Mouse (Mus musculus) midbrain, postnatal 0 days (tissue): ENCODE measurements at regions not wholly inside any gene's neighbourhood (a gene's known extent, or its start where the extent isn't known, plus 50 kb on each side); places are given as distances from the start of the nearest gene placed in this dataset.

Source experiments
- ATAC-seq: fragments of 200-750 bp; cut with Nextera tagmentation; 2 replicates; pipeline ENCODE4 v1.8.0; 2017; ENCODE audit warnings: moderate number of reproducible peaks, mild to moderate bottlenecking, moderate TSS enrichment, moderate library complexity; ENCODE audit not compliant: low FRiP score
- DNase-seq: peaks from one replicate; pipeline ENCODE4 v3.0.0-alpha.2; 2015; ENCODE audit warnings: low spot score
- H3K27ac ChIP-seq: fragments of 300-500 bp; sonication (generic); 2 replicates; pipeline ENCODE4 v1.5.1; 2014; ENCODE audit warnings: low read depth, mild to moderate bottlenecking, low read length, mixed read lengths
- H3K27me3 ChIP-seq: fragments of 300-500 bp; sonication (generic); 2 replicates; pipeline ENCODE4 v1.6.1; 2014; ENCODE audit warnings: low read length, control low read depth, mixed read lengths; ENCODE audit not compliant: insufficient read depth
- H3K36me3 ChIP-seq: fragments of 300-500 bp; sonication (generic); 2 replicates; pipeline ENCODE4 v1.6.1; 2014; ENCODE audit warnings: low read length, control low read depth, mixed read lengths; ENCODE audit not compliant: insufficient read depth
- H3K4me1 ChIP-seq: fragments of 300-500 bp; sonication (generic); 2 replicates; pipeline ENCODE4 v1.6.1; 2014; ENCODE audit warnings: mild to moderate bottlenecking, control low read depth, antibody characterized with exemption, low read length, mixed read lengths; ENCODE audit not compliant: insufficient read depth
- H3K4me2 ChIP-seq: fragments of 300-500 bp; sonication (generic); 2 replicates; pipeline ENCODE4 v1.6.1; 2014; ENCODE audit warnings: low read depth, mild to moderate bottlenecking, low read length, mixed read lengths; ENCODE audit not compliant: poor library complexity, severe bottlenecking
- H3K4me3 ChIP-seq: fragments of 300-500 bp; sonication (generic); 2 replicates; pipeline ENCODE4 v1.5.1; 2014; ENCODE audit warnings: low read depth, mild to moderate bottlenecking, low read length, moderate library complexity
- H3K9ac ChIP-seq: fragments of 300-500 bp; sonication (generic); replicated peaks from 2 replicates; pipeline ENCODE4 v1.6.1; 2014; ENCODE audit warnings: mild to moderate bottlenecking, low read length, moderate library complexity, mixed read lengths; ENCODE audit not compliant: poor library complexity, severe bottlenecking
- H3K9me3 ChIP-seq: fragments of 300-500 bp; sonication (generic); 2 replicates; pipeline ENCODE4 v1.6.1; 2016; ENCODE audit warnings: low read length, control low read depth
- CTCF ChIP-seq: IDR thresholded peaks from 2 replicates; pipeline ENCODE4 v1.5.1; 2016; ENCODE audit warnings: antibody characterized with exemption, mild to moderate bottlenecking
- WGBS: fragments of 180-500 bp; shearing (Covaris S2); extraction: QIAGEN DNeasy Blood & Tissue Kit; methylation state at CpG from one replicate; pipeline ENCODE4 v1.1.7; 2014; 5-methylcytosine and 5-hydroxymethylcytosine counted together

DNA sequence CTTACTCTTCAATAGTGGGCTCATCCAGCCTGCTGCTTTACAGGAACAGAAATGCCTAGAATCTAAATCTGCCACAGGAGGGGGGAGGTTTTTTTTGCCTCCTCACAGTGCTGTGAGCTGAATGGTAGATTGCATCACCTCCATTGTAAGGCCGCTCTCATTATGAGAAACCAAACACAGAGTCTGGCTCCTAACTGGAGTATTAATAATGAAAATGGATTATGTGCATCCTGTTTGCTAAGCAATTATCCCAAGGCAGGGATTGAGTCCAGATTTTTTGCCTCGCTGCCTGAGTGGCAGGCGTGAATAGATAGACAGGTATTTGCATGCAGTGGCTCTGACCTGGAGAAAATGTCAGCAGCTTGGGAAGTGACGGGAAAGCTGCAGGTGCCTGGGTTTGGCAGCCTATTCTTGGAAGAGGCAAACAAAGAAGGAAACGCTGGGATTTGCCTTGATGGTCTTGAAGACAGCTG is 137.6 kb upstream of the Smarca2 start:
- no peaks in the 10 kb centered on the region for H3K36me3 ChIP-seq
- H3K27me3 ChIP-seq, result no peaks in the 10 kb centered on the region
- H3K9me3 ChIP-seq, result no peaks in the 10 kb centered on the region
- no peak for TF ChIP-seq CTCF
- no peak overlapping the region for H3K4me2 ChIP-seq
- H3K27ac ChIP-seq, result no peak overlapping the region
- H3K4me3 ChIP-seq, result no peak overlapping the region
- H3K4me1 ChIP-seq, result no peaks in the 10 kb centered on the region
- DNase-seq (peak; percentile 58), ATAC-seq (peak; percentile 56; the same call in 1 of the 2 replicates)
- no peak overlapping the region for H3K9ac ChIP-seq
- 22% methylated on average over 5 of the region's 5 CpGs for WGBS

DNA sequence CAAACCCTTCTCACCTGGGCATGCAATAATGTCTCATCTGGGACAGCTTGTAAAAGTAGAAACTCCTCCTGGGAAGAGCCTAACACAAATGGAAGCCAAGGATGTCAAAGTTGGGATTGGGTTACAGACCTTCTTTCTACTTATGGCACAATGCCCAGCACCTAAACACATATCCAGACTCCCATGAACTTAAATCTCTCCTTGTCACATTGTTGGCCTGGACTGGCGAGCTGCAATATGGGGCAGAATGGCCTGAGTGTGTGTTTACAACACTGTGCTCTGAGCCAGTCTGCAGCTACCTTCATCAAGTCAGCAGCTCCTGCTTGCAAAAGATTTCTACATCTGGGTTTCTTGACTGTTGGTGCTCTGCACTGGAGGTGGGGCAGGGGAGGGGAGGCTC is 132.2 kb upstream of the Smarca2 start:
- H3K27me3 ChIP-seq, result no peaks in the 10 kb centered on the region
- TF ChIP-seq CTCF, result no peak
- H3K27ac ChIP-seq, result no peak overlapping the region
- H3K4me1 ChIP-seq, result no peaks in the 10 kb centered on the region
- no peak overlapping the region for H3K4me2 ChIP-seq
- ATAC-seq (no peak), DNase-seq (no peak)
- 77% methylated on average over 1 of the region's 1 CpGs for WGBS
- no peak overlapping the region for H3K9ac ChIP-seq
- H3K4me3 ChIP-seq, result no peak overlapping the region
- no peaks in the 10 kb centered on the region for H3K9me3 ChIP-seq
- H3K36me3 ChIP-seq, result no peaks in the 10 kb centered on the region

DNA sequence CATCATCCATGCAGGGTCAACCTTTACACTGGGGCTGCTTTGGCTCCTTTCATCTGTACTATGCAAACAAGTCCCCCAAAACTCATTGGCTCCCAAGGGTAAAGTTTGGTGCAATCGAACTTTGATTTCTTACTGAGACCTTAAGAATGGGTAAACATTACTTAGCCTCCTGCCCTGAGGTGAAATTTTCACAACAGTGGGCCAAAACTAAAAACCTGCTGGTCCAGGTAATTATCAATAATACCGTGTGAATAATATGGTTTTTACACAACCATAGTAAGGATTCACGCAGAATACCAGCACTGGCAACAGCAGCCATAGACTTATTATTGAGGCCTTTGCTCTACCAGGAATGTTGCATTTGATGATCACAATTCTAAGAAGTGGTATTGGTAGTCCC is 131.6 kb upstream of the Smarca2 start:
- ATAC-seq (no peak), DNase-seq (no peak)
- Histone ChIP-seq H3K4me1 (no peaks in the 10 kb centered on the region), H3K27me3 (no peaks in the 10 kb centered on the region), H3K9me3 (no peaks in the 10 kb centered on the region), H3K9ac (no peak overlapping the region), H3K36me3 (no peaks in the 10 kb centered on the region), H3K4me3 (no peak overlapping the region), H3K4me2 (no peak overlapping the region), H3K27ac (no peak overlapping the region)
- WGBS, result 91% methylated on average over 3 of the region's 3 CpGs
- TF ChIP-seq CTCF, result no peak

DNA sequence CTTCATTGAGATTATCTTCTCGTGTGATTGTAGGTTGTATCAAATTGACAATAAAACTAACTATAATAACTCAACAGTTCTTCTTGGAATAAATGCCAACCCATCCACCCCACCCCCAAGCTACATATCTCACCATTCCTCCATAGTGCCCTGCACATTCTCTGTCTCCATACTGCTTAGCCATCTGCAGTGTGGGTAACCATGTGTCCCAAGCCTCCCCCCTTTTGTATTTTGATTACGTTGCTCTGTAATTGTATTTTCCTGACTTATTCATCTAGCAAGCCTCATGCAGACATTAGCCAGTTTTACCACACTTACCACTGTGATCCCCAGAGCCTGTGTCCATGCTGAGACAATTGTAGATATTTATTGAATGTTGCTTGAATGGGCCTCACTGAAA is 129.7 kb upstream of the Smarca2 start:
- H3K4me1 ChIP-seq, result no peaks in the 10 kb centered on the region
- ATAC-seq (no peak), DNase-seq (no peak)
- no peak for TF ChIP-seq CTCF
- H3K9ac ChIP-seq, result no peak overlapping the region
- 57% methylated on average over 2 of the region's 2 CpGs for WGBS
- H3K4me2 ChIP-seq, result no peak overlapping the region
- no peak overlapping the region for H3K4me3 ChIP-seq
- no peaks in the 10 kb centered on the region for H3K27me3 ChIP-seq
- H3K9me3 ChIP-seq, result no peaks in the 10 kb centered on the region
- H3K27ac ChIP-seq, result no peak overlapping the region
- no peaks in the 10 kb centered on the region for H3K36me3 ChIP-seq

DNA sequence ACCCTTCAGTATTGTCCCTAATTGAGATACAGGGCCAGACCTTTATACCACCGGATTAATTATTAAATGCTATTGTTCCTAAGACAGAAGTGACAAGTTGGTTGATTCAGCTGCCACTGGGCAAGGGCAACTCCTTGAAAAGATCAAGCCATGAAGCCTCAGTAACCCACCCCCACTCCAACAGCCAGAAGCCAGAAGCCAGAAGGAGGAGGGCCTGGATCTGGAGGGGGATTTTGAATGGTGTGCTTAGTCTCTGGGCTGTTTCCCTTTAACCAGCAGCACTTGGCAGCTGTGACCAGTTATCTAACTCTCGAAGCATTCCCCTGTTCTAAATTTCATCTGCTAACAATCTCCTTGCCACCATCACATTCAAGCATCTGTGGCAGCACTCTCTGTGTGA is 129.1 kb upstream of the Smarca2 start:
- Histone ChIP-seq H3K27ac (no peak overlapping the region), H3K9me3 (no peaks in the 10 kb centered on the region), H3K4me2 (no peak overlapping the region), H3K36me3 (no peaks in the 10 kb centered on the region), H3K4me1 (no peaks in the 10 kb centered on the region), H3K9ac (no peak overlapping the region), H3K27me3 (no peaks in the 10 kb centered on the region), H3K4me3 (no peak overlapping the region)
- no peak for DNase-seq
- TF ChIP-seq CTCF, result no peak
- no peak for ATAC-seq
- WGBS, result 15% methylated on average over 2 of the region's 2 CpGs

DNA sequence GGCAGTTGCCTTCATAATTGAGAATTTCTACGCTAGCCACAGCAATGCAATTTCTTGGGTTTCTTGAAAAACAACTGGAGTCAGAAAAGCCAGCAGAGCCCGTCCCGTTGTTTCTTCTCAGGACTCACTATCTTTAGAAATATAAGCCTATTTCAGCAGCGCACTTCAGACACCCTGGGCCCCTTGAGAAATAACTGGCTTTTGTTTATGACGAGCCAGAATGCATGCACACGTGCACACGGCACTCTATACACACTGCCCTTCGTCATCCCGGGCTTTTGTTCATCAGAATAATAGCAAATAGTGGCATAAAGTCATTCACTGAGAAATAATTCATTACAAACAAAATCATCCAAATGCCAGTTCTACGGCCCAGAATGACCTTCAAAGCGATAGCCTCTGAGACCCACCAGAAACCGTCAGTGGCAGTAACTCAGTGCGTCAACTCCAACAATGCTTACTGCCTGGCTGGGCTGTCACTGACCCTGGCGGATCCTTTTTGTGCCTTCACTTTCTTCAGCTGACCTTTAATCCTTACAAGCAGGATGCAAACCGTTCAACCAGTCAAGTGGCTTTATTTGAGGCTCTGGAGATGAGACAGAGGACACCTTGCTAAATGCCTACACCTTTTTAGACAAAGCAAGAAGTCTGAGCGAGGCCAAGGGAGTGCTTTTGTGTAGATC is 126.7 kb upstream of the Smarca2 start:
- DNase-seq, result no peak
- no peak overlapping the region for H3K9ac ChIP-seq
- TF ChIP-seq CTCF, result no peak
- no peak overlapping the region for H3K27ac ChIP-seq
- no peaks in the 10 kb centered on the region for H3K36me3 ChIP-seq
- H3K4me2 ChIP-seq, result no peak overlapping the region
- no peaks in the 10 kb centered on the region for H3K4me1 ChIP-seq
- H3K27me3 ChIP-seq, result no peaks in the 10 kb centered on the region
- H3K4me3 ChIP-seq, result no peak overlapping the region
- no peak for ATAC-seq
- WGBS, result 26% methylated on average over 16 of the region's 16 CpGs
- H3K9me3 ChIP-seq, result no peaks in the 10 kb centered on the region
